Mouse (Mus musculus) liver, embryonic 16.5 days (tissue): ENCODE data around the gene Sfxn5. TPM values are rescaled to one million over a fixed set of nuclear protein-coding genes. Genes with fewer than 3 reads are reported as not detected.
A peak's percentile ranks its signal among the peaks of the same experiment; 100 is the strongest.

ENCODE experiments used
- ATAC-seq: fragments of 200-750 bp; cut with Nextera tagmentation; 2 replicates; pipeline ENCODE4 v1.8.0; 2017; ENCODE audit warnings: low read depth, mild to moderate bottlenecking, moderate number of reproducible peaks, moderate library complexity
- H3K27ac ChIP-seq: fragments of 300-500 bp; sonication (generic); 2 replicates; pipeline ENCODE4 v1.5.1; 2014; ENCODE audit warnings: mild to moderate bottlenecking, low read length
- H3K27me3 ChIP-seq: fragments of 300-500 bp; sonication (generic); 2 replicates; pipeline ENCODE4 v1.6.1; 2014; ENCODE audit warnings: low read depth, low read length, mixed read lengths; ENCODE audit not compliant: control insufficient read depth, insufficient read depth
- H3K36me3 ChIP-seq: fragments of 300-500 bp; sonication (generic); 2 replicates; pipeline ENCODE4 v1.6.1; 2014; ENCODE audit warnings: mild to moderate bottlenecking; ENCODE audit not compliant: control insufficient read depth, insufficient read depth
- H3K4me1 ChIP-seq: fragments of 300-500 bp; sonication (generic); 2 replicates; pipeline ENCODE4 v1.6.1; 2014; ENCODE audit warnings: low read depth, low read length, mixed read lengths; ENCODE audit not compliant: control insufficient read depth
- H3K4me2 ChIP-seq: fragments of 300-500 bp; sonication (generic); 2 replicates; pipeline ENCODE4 v1.6.1; 2014; ENCODE audit warnings: low read depth, low read length, mixed read lengths
- H3K4me3 ChIP-seq: fragments of 300-500 bp; sonication (generic); 2 replicates; pipeline ENCODE4 v1.5.1; 2014; ENCODE audit warnings: low read depth, mild to moderate bottlenecking, low read length
- H3K9ac ChIP-seq: fragments of 300-500 bp; sonication (generic); 2 replicates; pipeline ENCODE4 v1.6.1; 2014; ENCODE audit warnings: low read depth, low read length
- H3K9me3 ChIP-seq: fragments of 300-500 bp; sonication (generic); replicated peaks from 2 replicates; pipeline ENCODE4 v1.6.1; 2016; ENCODE audit warnings: low read length; ENCODE audit not compliant: control insufficient read depth
- WGBS: fragments of 180-500 bp; shearing (Covaris S2); extraction: QIAGEN DNeasy Blood & Tissue Kit; methylation state at CpG from one replicate; pipeline ENCODE4 v1.1.7; 2014; ENCODE audit not compliant: insufficient replicate concordance; 5-methylcytosine and 5-hydroxymethylcytosine counted together
- polyA plus RNA-seq: library from polyadenylated mRNA; unstranded; fragments of >200 nt; fragmentation: Nextera tagmentation; extraction: Ambion mirVana; gene quantifications from 2 replicates; pipeline ENCODE4 v1.2.1, GENCODE M21; 2015

The Sfxn5 gene
- polyA plus RNA-seq, result 1.8 and 2.0 TPM in 2 replicates

DNA sequence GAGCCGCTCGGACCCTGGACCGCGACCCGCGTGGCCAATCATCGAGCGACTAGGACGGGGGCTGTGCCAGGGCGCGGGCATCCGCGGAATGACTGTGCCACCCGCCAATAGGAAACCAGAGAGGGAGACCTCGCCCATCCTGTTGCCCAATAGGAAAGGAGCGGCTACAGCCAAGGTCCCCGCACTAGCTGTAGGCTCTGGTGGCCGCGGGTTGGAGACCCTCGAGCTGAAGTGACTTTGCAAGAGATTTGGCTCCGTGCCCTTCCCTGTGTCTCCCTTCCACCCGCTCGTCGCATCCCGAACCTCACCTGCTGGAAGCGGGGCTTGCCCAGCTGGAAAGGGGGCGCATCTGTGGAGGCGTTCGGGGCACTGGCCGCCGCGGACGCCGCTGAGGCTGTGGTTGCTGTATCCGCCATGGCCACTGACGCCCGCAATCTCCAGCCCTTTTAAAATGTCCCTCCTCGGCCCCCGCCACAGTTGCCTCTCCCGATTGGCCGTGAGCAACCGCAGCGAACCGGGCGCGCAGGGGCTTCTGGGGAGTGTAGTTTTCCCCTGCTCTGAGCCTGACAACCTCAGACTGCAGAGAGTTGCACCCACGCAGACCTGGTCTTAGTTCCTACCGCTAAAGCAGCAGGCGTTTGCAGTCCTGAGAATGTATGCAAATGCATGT lies at the start of gene Sfxn5:
Gene Sfxn5, minus strand, starts transcription at position 423 of the 670 bp plus-strand sequence.
- Histone ChIP-seq H3K4me3 (peak within 1 kb of the TSS; percentile 72), H3K4me2 (peak within 1 kb of the TSS; percentile 90), H3K27ac (peak within 1 kb of the TSS; percentile 82), H3K36me3 (no peaks in the 10 kb centered on the region), H3K9me3 (no peaks in the 10 kb centered on the region), H3K27me3 (peaks cover 9% of the 10 kb centered on the region), H3K9ac (peak within 1 kb of the TSS; percentile 72), H3K4me1 (peaks cover 3% of the 10 kb centered on the region)
- under 1% methylated on average over 49 of the region's 49 CpGs for WGBS
- ATAC-seq, result peak; percentile 95

DNA sequence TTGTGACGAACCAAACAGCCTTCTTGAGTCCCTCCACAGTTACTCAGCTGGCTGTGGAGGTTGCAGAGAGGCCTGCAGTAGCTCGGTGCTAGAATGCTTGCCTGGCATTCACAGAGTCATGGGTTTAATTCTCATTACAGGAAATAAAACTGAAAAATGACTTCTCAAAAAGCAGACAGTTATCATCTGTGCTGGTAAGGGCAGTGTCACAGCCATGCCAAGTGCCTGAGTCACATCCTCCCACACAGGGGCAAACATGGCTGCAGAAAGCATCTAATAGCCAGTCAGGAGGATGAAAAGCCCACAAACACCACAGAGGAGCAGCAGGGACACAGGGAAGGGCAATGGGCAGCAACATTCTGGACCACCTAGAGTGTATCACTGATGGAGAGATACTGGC lies 49.6 kb upstream of the Sfxn5 start:
- Histone ChIP-seq H3K27ac (no peak overlapping the region), H3K36me3 (no peaks in the 10 kb centered on the region), H3K27me3 (no peaks in the 10 kb centered on the region), H3K4me2 (no peak overlapping the region), H3K4me3 (no peak overlapping the region), H3K9ac (no peak overlapping the region), H3K4me1 (peaks cover 23% of the 10 kb centered on the region), H3K9me3 (no peaks in the 10 kb centered on the region)
- no peak for ATAC-seq
- 63% methylated on average over 2 of the region's 2 CpGs for WGBS

DNA sequence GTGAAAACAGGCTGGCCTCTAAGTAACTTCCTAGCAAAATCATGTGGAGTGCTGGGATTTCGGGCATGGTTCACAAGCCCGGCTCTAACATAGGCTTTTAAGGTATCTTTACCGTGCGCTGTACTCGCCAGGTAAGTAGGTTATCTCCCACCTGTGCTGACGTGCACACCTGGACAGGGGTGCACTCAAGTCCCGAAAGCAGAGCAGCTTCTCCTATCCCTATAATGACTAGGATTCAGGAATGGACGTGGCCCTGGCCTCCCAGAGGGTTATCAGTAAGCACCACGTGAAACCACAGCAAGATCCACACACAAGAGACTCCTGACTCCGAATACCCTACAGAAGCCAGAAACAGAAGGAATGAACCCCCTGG lies 48.4 kb upstream of the Sfxn5 start:
- no peak overlapping the region for H3K4me3 ChIP-seq

DNA sequence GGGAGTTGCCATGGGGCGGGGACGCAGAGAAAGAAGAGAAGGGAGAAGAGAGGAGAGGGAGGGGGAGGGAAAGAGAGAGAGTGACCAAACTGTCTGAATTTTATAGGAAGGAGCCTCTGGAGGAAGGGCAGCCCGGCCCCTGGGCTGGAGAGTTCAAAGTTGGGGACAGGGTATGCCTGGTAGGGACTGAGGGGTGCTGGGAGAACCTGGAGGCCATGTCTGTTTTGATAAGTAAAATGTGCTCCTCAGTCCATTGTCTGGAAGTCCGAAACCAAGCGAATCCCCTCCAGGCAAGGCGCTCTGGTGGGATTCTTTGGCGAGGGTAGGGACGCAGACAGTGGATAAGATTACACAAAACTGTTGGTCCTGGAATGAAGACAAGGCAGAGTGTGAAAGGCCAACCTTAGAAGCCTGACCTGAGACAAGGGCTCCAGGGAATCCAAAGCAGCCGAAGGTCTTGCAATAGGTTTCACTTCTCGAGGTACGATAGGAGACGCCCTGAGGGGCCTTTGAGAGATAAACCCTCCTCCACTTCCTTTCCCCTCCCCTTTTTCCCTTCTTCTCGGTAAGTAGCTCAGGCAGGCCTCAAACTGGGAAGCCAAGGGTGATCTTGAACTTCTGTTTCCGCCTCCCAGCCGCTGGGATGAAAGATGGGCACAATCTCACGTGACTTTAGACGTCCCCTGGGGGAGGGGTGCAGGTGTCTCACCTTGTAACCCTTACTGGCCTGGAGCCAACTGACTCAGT lies 47.9 kb upstream of the Sfxn5 start:
- no peaks in the 10 kb centered on the region for H3K36me3 ChIP-seq
- H3K9ac ChIP-seq, result peak overlapping the region; percentile 38
- no peak; the same call in 1 of the 2 replicates for ATAC-seq
- 13% methylated on average over 17 of the region's 17 CpGs for WGBS
- H3K4me1 ChIP-seq, result peaks cover 36% of the 10 kb centered on the region
- no peak overlapping the region for H3K27ac ChIP-seq
- peak overlapping the region; percentile 34 for H3K4me3 ChIP-seq
- H3K9me3 ChIP-seq, result no peaks in the 10 kb centered on the region
- H3K27me3 ChIP-seq, result no peaks in the 10 kb centered on the region
- peak overlapping the region; percentile 57 for H3K4me2 ChIP-seq

More for the DNA sequence above, 48.4 kb upstream of the Sfxn5 start:
- H3K27ac ChIP-seq, result no peak overlapping the region
- H3K36me3 ChIP-seq, result no peaks in the 10 kb centered on the region
- no peak overlapping the region for H3K9ac ChIP-seq
- no peaks in the 10 kb centered on the region for H3K9me3 ChIP-seq
- WGBS, result 51% methylated on average over 10 of the region's 10 CpGs
- no peak overlapping the region for H3K4me2 ChIP-seq
- H3K4me1 ChIP-seq, result peaks cover 33% of the 10 kb centered on the region
- H3K27me3 ChIP-seq, result no peaks in the 10 kb centered on the region
- no peak for ATAC-seq

DNA sequence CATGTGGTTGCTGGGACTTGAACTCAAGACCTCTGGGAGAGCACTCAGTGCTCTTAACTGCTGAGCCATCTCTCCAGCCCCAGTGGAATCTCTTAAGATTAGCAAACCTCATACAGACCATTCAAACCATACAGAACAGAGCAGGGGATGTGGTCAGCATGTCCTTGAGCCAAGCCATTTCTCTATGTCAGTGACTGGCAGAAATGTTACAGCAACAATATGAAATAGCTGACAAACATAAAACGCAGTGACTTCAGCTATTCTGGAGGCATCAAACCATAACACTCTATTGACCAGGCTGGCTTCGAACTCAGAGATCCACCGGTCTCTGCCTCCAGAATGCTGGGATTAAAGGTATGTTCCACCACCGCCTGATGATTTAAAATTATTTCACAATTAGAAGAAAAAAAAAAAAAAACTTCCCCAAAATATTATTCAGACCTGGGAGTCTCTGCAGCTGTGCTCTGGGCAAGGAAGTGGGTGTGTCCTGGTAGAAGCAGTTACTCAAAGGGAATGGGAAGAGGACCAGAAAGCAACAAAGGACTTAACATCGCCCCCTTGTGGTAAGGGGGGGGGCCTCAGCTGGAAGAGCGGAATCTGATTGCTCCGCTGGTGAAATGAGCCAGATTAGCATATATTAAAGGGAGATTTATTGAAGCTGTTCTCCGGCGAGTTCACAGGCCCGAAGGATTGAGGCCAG lies 47.1 kb upstream of the Sfxn5 start:
- Histone ChIP-seq H3K9ac (no peak overlapping the region), H3K4me3 (peak overlapping the region; percentile 34)
- 24% methylated on average over 10 of the region's 10 CpGs for WGBS

DNA sequence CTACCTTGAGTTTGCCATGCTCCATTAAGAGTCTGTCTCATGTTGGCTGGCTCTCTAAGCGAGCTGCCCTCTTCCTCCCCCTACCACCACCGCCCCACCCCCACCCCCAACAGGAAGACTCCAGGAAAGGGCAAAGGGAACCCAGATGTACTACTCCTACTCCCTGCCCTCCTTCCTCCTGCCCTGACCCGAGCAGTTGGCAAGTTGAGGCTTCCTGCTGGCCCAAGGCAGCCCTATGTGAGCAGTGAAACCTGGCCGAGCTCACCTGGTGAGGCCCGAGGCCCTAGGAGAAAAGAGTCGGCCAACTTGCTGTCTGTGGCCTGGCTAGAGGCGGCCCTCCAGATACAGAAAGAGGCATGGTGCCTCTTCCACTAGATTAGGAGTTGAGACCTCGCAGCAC lies 45.4 kb upstream of the Sfxn5 start:
- H3K4me2 ChIP-seq, result no peak overlapping the region
- no peak overlapping the region for H3K27ac ChIP-seq
- 36% methylated on average over 8 of the region's 8 CpGs for WGBS
- no peak overlapping the region for H3K4me3 ChIP-seq
- no peaks in the 10 kb centered on the region for H3K36me3 ChIP-seq
- H3K9me3 ChIP-seq, result no peaks in the 10 kb centered on the region
- H3K27me3 ChIP-seq, result no peaks in the 10 kb centered on the region; the same call in 1 of the 2 replicates
- no peak for ATAC-seq
- peaks cover 50% of the 10 kb centered on the region for H3K4me1 ChIP-seq
- no peak overlapping the region for H3K9ac ChIP-seq

More for the DNA sequence above, 47.1 kb upstream of the Sfxn5 start:
- peaks cover 36% of the 10 kb centered on the region for H3K4me1 ChIP-seq
- peak; percentile 54; the same call in 1 of the 2 replicates for ATAC-seq
- H3K9me3 ChIP-seq, result no peaks in the 10 kb centered on the region
- H3K4me2 ChIP-seq, result peak overlapping the region; percentile 57
- no peaks in the 10 kb centered on the region for H3K36me3 ChIP-seq
- H3K27me3 ChIP-seq, result no peaks in the 10 kb centered on the region
- H3K27ac ChIP-seq, result no peak overlapping the region

DNA sequence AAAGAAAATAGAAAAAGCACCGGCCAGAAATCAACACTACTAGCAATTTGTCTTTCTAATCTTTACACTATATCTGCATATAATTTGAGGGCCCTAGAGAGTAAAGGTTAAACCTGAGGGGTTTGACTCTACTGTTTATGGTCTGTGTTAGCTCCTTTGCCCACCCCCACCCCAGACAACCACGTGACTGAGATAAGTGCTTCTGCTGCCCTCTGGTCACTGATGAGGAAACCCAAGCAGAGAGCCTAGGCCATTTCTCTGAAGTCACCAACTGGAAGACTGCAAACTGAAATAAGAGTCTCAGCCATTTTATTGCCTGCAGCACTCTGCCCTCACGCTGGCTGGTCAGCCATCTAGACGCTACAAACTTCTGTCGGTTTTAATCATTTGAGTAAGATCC lies 44.7 kb upstream of the Sfxn5 start:
- peaks cover 50% of the 10 kb centered on the region for H3K4me1 ChIP-seq
- no peaks in the 10 kb centered on the region for H3K36me3 ChIP-seq
- no peak overlapping the region for H3K27ac ChIP-seq
- no peaks in the 10 kb centered on the region for H3K9me3 ChIP-seq
- H3K4me2 ChIP-seq, result no peak overlapping the region
- no peak for ATAC-seq
- H3K4me3 ChIP-seq, result no peak overlapping the region
- H3K27me3 ChIP-seq, result no peaks in the 10 kb centered on the region; the same call in 1 of the 2 replicates
- no peak overlapping the region for H3K9ac ChIP-seq
- WGBS, result 54% methylated on average over 5 of the region's 5 CpGs

DNA sequence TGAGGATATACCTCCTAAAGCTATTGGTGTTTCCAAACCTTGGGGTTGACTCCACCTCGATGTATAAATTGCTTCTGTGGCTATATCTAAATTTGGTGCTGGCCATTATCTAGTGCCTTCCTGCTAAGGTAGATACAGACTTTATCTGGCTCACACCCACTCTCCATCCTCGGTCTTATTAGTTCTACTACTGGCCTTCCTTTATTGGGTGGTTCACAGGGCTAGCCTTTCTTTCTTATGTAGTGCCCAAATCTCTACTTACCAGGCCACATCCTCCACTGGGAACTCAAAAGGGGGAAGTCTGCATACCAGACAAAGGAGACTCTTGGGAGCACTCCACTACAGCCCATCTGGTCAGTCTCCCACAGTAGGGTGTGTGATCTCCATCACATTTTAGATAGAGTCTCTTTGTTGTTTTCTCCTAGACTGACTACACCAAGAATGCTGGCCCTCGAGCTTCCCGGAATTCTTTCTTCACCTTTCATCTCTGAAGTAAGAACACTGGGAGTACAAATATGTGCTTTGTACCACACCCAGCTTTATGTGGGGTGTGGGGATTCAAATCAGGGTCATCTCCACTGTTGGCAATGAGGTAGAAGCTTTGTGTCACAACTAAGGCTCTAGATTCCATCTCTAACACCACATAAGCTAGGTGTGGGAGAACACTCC lies 44.0 kb upstream of the Sfxn5 start:
- Histone ChIP-seq H3K4me2 (no peak overlapping the region), H3K9me3 (no peaks in the 10 kb centered on the region), H3K4me3 (no peak overlapping the region), H3K4me1 (peaks cover 50% of the 10 kb centered on the region), H3K27ac (no peak overlapping the region), H3K27me3 (no peaks in the 10 kb centered on the region; the same call in 1 of the 2 replicates), H3K9ac (no peak overlapping the region), H3K36me3 (no peaks in the 10 kb centered on the region)
- ATAC-seq, result no peak
- WGBS, result 43% methylated on average over 4 of the region's 4 CpGs
